Mouse (Mus musculus) C2C12 (cell line): ENCODE measurements at regions not wholly inside any gene's neighbourhood (a gene's known extent, or its start where the extent isn't known, plus 50 kb on each side); places are given as distances from the start of the nearest gene placed in this dataset.

Experiments
- H3K27me3 ChIP-seq: one replicate; pipeline ENCODE4 v1.6.1; 2011; ENCODE audit not compliant: control insufficient read depth, insufficient read depth, insufficient read length
- H3K36me3 ChIP-seq: one replicate; pipeline ENCODE4 v1.6.1; 2011; ENCODE audit not compliant: control insufficient read depth, insufficient read depth
- H3K4me3 ChIP-seq: one replicate; pipeline ENCODE4 v1.5.1; 2011; ENCODE audit warnings: mild to moderate bottlenecking, control low read depth; ENCODE audit not compliant: poor library complexity, insufficient read depth, severe bottlenecking
- H3K79me2 ChIP-seq: one replicate; pipeline ENCODE4 v1.6.1; 2011; ENCODE audit not compliant: control insufficient read depth, insufficient read depth
- H3K79me3 ChIP-seq: one replicate; pipeline ENCODE4 v1.6.1; 2011; ENCODE audit warnings: low read depth, control low read depth
- H3ac ChIP-seq: one replicate; pipeline ENCODE3; 2011; ENCODE audit warnings: low read depth; ENCODE audit not compliant: control insufficient read depth, insufficient read length
- CEBPB ChIP-seq: IDR thresholded peaks from one replicate; pipeline ENCODE4 v1.6.1; 2011; ENCODE audit warnings: low read depth, mild to moderate bottlenecking, control low read depth, moderate library complexity
- CTCF ChIP-seq: IDR thresholded peaks from one replicate; pipeline ENCODE4 v1.5.1; 2011; ENCODE audit not compliant: control insufficient read depth, insufficient read depth, insufficient read length
- FOSL1 ChIP-seq: IDR thresholded peaks from one replicate; pipeline ENCODE4 v1.8.0; 2011; ENCODE audit warnings: mild to moderate bottlenecking, low read length; ENCODE audit not compliant: poor library complexity, insufficient read depth, severe bottlenecking
- MAX ChIP-seq: IDR thresholded peaks from one replicate; pipeline ENCODE4 v1.6.1; 2011; ENCODE audit warnings: mild to moderate bottlenecking, control low read depth
- MYOD1 ChIP-seq: IDR thresholded peaks from one replicate; pipeline ENCODE4 v1.6.1; 2011; ENCODE audit warnings: low read depth; ENCODE audit not compliant: control insufficient read depth, insufficient read length
- MYOG ChIP-seq: IDR thresholded peaks from one replicate; pipeline ENCODE4 v1.6.1; 2011; ENCODE audit not compliant: control insufficient read depth, insufficient read length; ENCODE audit errors: extremely low read depth
- USF1 ChIP-seq: IDR thresholded peaks from one replicate; pipeline ENCODE4 v1.6.1; 2011; ENCODE audit warnings: low read depth, mild to moderate bottlenecking, control low read depth, moderate library complexity

DNA sequence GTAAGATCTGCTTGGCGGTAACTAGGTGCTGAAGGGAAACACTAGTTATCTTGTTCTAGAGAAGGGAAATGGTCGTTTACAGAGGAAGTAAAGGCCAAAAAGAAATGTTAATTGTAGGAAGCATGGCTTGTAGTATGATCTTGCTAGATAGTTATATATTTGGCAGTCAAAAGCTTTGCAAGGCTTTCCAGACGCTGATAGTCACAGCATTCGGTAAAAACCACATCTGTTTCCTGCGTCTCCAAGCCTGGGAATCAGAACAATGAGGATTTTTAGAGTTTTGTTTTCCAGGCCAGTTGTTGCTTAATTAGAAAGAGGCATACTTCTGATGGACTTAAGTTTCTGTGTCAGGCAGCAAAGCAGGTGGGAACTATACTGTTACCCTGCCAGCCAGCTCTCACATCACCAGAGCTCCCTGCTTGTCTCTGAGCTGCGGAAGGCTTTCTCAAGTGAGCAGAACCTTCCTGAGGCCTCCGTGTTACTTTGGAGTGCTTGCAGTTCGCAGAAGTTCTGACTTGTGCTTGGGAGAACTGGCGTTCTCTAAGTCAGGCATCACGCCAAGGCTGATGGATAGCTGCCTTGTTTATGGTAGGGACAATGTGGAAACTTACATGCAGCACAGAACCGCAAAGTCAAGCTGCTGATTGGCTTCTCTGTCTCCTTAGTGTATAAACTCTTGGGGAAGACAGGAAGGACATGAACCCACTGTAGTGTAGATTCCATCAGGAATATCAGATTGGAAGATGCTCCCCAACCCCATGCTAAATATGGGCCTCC is 251.0 kb downstream of the Pros1 start:
- H3K79me3 ChIP-seq: no peaks in the 10 kb centered on the region
- no peak overlapping the region for H3ac ChIP-seq
- TF ChIP-seq CEBPB (no peak), CTCF (no peak), USF1 (no peak), FOSL1 (no peak), MYOD1 (no peak), MAX (no peak), MYOG (no peak)
- no peak overlapping the region for H3K4me3 ChIP-seq
- no peaks in the 10 kb centered on the region for H3K36me3 ChIP-seq
- H3K27me3 ChIP-seq: no peaks in the 10 kb centered on the region
- H3K79me2 ChIP-seq: no peaks in the 10 kb centered on the region

DNA sequence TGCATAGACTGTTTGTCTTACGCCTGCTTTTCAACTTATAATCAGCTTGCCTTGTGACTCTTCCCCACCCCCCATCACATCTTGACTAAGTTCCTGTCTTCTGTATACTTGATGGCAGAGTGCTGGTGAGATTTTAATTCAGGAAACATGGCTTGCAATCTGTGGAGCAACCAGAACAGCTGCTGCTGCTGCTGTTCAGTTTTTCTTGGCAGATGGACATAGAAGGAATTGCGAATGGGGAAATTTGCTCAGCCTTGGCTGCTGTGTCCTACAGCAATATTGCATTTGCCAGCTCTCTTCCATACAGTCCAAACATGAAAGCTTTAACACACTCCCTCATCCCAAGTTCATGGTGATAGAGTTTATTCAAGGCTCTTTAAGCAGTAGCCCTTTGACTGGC is 262.3 kb downstream of the Pros1 start:
- Histone ChIP-seq H3ac (no peak overlapping the region), H3K79me2 (no peaks in the 10 kb centered on the region), H3K79me3 (no peaks in the 10 kb centered on the region), H3K27me3 (no peaks in the 10 kb centered on the region), H3K36me3 (no peaks in the 10 kb centered on the region), H3K4me3 (no peak overlapping the region)
- no peak for TF ChIP-seq CTCF
- no peak for TF ChIP-seq MYOD1
- no peak for TF ChIP-seq CEBPB
- no peak for TF ChIP-seq USF1
- TF ChIP-seq FOSL1: no peak
- no peak for TF ChIP-seq MYOG
- no peak for TF ChIP-seq MAX

DNA sequence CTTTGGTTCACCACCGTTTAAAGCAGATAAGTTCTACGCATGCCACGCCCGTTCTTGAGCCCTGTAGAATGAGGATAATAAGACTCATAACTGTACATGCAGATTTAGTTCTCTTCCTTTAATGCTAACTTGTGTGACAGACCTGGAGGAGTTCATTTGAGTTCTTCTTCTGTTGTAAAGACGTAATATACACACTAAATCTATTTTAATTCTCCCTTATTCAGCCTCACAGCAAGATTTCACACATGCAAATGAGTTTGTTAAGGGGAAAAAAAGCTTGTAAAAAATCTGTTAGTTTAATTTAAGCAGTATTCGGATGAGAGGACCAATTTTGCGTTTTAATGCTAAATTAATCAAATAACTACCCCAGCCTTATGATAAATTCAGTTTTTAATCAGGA is 264.6 kb downstream of the Pros1 start:
- no peaks in the 10 kb centered on the region for H3K79me3 ChIP-seq
- H3K4me3 ChIP-seq: no peak overlapping the region
- no peak overlapping the region for H3ac ChIP-seq
- H3K27me3 ChIP-seq: no peaks in the 10 kb centered on the region
- no peaks in the 10 kb centered on the region for H3K36me3 ChIP-seq
- H3K79me2 ChIP-seq: no peaks in the 10 kb centered on the region
- no peak for TF ChIP-seq MYOG

DNA sequence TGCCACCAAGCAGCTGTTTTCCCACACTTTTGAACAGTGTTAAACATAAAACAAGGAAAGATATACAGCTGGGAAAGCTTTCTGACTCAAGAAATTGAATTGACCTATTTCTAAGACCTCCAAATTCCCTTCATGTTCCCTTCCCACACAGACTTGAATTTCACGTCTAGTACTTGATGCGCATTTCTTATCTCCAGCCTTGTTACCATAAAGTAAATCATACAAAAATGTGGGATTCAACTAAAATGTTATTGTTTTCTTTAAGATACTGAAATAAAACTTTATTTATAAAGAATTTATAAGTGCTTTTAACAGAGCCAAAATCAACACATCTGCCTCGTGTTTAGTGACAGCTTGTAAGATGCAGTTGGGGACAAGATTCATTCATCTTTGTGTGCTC is 289.7 kb downstream of the Pros1 start:
- H3K4me3 ChIP-seq: no peak overlapping the region
- no peaks in the 10 kb centered on the region for H3K36me3 ChIP-seq
- TF ChIP-seq MAX (no peak), MYOD1 (no peak), FOSL1 (no peak), MYOG (no peak), USF1 (no peak), CTCF (no peak), CEBPB (no peak)
- no peaks in the 10 kb centered on the region for H3K79me3 ChIP-seq
- H3K79me2 ChIP-seq: no peaks in the 10 kb centered on the region
- H3ac ChIP-seq: no peak overlapping the region
- H3K27me3 ChIP-seq: no peaks in the 10 kb centered on the region

DNA sequence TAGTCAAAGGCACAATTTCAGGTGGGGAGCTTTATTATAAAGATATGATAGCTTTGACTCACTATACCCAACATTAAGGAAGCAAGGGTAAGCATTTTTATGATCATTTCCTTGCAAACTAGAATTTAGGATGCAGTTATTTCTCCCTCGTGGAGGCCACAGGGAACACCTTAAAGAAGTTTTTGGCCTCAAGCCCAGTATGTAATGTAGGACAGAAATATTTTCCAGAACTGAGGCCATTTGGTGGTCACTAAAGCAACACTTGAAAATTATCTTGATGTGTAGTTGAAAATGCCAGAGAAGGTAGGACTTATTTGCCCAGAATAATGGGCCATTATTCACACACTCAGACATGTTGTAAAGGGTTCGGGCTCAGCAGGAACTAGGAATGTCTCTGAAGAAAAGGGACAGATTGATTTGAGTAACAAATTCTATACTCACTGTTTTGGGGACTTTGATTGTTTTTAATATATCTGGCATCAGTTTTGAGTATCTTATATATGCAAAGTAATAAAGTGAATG is 301.3 kb downstream of the Pros1 start:
- Histone ChIP-seq H3K36me3 (no peaks in the 10 kb centered on the region), H3K79me3 (no peaks in the 10 kb centered on the region), H3ac (no peak overlapping the region), H3K27me3 (no peaks in the 10 kb centered on the region), H3K4me3 (no peak overlapping the region), H3K79me2 (no peaks in the 10 kb centered on the region)
- no peak for TF ChIP-seq MAX

DNA sequence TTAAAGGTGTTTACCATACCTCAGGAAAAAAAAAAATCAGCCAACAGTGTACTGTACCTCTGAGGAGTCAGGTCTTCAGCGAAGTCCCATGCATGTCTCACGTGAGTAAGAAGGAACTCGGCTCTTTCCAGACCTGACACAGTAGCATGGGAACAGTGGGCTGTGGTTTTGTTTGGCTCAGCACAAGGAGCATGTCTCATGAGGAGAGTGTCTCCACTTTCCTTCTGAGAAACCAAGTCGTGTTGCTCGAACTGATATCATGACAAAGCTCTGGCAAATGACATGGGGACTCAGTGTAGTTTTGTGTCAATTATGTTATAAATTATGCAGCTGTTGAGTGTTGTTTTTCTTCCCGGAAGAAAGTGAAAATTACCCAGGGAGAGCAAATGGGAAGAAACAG is 316.0 kb downstream of the Pros1 start:
- no peak for TF ChIP-seq MAX
- no peak for TF ChIP-seq MYOG
- no peak for TF ChIP-seq CEBPB
- TF ChIP-seq FOSL1: no peak
- no peak for TF ChIP-seq MYOD1
- no peak for TF ChIP-seq USF1
- no peak for TF ChIP-seq CTCF
- Histone ChIP-seq H3K36me3 (no peaks in the 10 kb centered on the region), H3K4me3 (no peak overlapping the region), H3K27me3 (no peaks in the 10 kb centered on the region), H3ac (no peak overlapping the region), H3K79me3 (no peaks in the 10 kb centered on the region), H3K79me2 (no peaks in the 10 kb centered on the region)
